Mouse (Mus musculus) B cell, adult 2 months (primary cell): ENCODE measurements at regions not wholly inside any gene's neighbourhood (a gene's known extent, or its start where the extent isn't known, plus 50 kb on each side); places are given as distances from the start of the nearest gene placed in this dataset.

Experiments used
- DNase-seq, 2 experiments: peaks; one replicate each; pipeline ENCODE4 v3.0.0; 2022

- peak in 1 of 2 experiments; percentile 19 for DNase-seq
Observed at GRCm38 (mm10) chr2:128407076-128407475, 183.9 kb upstream of the Spdye4c start.

GRCm38 (mm10) chr2:128408718-128409117 lies 182.3 kb upstream of the Spdye4c start:
- peak; percentile 81 to 84 for DNase-seq

- DNase-seq, result peak; percentile 87 to 88
Observed at GRCm38 (mm10) chr2:128412352-128412751, 178.7 kb upstream of the Spdye4c start.

- peak; percentile 43 to 51 for DNase-seq
Observed at GRCm38 (mm10) chr2:128412974-128413373, 178.0 kb upstream of the Spdye4c start.

- no peak for DNase-seq
Observed at GRCm38 (mm10) chr2:128414588-128415240, 176.3 kb upstream of the Spdye4c start.

- DNase-seq, result no peak
Observed at GRCm38 (mm10) chr2:128416416-128416815, 174.6 kb upstream of the Spdye4c start.

- DNase-seq, result no peak
Observed at GRCm38 (mm10) chr2:128418960-128419359, 172.0 kb upstream of the Spdye4c start.

- no peak for DNase-seq
Observed at GRCm38 (mm10) chr2:128420406-128420805, 170.6 kb upstream of the Spdye4c start.

GRCm38 (mm10) chr2:128422677-128423076 lies 168.3 kb upstream of the Spdye4c start:
- DNase-seq, result peak; percentile 51 to 55

GRCm38 (mm10) chr2:128424236-128424635 lies 166.8 kb upstream of the Spdye4c start:
- DNase-seq, result no peak

GRCm38 (mm10) chr2:128427181-128427880 lies 163.7 kb upstream of the Spdye4c start:
- DNase-seq, result no peak

GRCm38 (mm10) chr2:128428154-128428553 lies 162.9 kb upstream of the Spdye4c start:
- DNase-seq, result peak; percentile 30 to 34

GRCm38 (mm10) chr2:128428651-128429633 lies 162.1 kb upstream of the Spdye4c start:
- peak; percentile 36 to 38 for DNase-seq

GRCm38 (mm10) chr2:128429786-128430185 lies 161.2 kb upstream of the Spdye4c start:
- peak; percentile 35 to 40 for DNase-seq

- DNase-seq, result no peak
Observed at GRCm38 (mm10) chr2:128430776-128431291, 160.2 kb upstream of the Spdye4c start.

- no peak for DNase-seq
Observed at GRCm38 (mm10) chr2:128431751-128432150, 159.3 kb upstream of the Spdye4c start.

- DNase-seq, result no peak
Observed at GRCm38 (mm10) chr2:128432741-128433140, 158.3 kb upstream of the Spdye4c start.

- no peak for DNase-seq
Observed at GRCm38 (mm10) chr2:128433553-128434081, 157.4 kb upstream of the Spdye4c start.

GRCm38 (mm10) chr2:128434200-128434977 lies 156.6 kb upstream of the Spdye4c start:
- DNase-seq, result no peak

- DNase-seq, result no peak
Observed at GRCm38 (mm10) chr2:128436378-128436777, 154.6 kb upstream of the Spdye4c start.

- DNase-seq, result no peak
Observed at GRCm38 (mm10) chr2:128437698-128438097, 153.3 kb upstream of the Spdye4c start.
